Mouse (Mus musculus) adrenal gland, adult (tissue): Measurements from ENCODE around the gene Gm21970.
A peak's percentile ranks its signal among the peaks of the same experiment; 100 is the strongest.
"Not testable (repeated sequence)": the region's sequence is repeated elsewhere in the genome, so short reads cannot be mapped to it uniquely, and the experiment has no call there.

Experiments used
- DNase-seq, 2 experiments: peaks; one replicate each; pipeline ENCODE4 v3.0.0; 2022 to 2023; ENCODE audit warnings: low spot score in 1 of 2; ENCODE audit not compliant: inconsistent age in 2 of 2

Gene Gm21970

GRCm38 (mm10) chr16:91434119-91434518 lies 42.6 kb downstream of the Gm21970 start:
- no peak for DNase-seq

GRCm38 (mm10) chr16:91438081-91438480 lies 46.6 kb downstream of the Gm21970 start:
- DNase-seq: no peak

- not testable (repeated sequence) for DNase-seq
Observed at GRCm38 (mm10) chr16:91438599-91438998, 47.1 kb downstream of the Gm21970 start.

- peak; percentile 78 to 85 for DNase-seq
Observed at GRCm38 (mm10) chr16:91441366-91441765, 49.8 kb downstream of the Gm21970 start.

- DNase-seq: no peak
Observed at GRCm38 (mm10) chr16:91441811-91442240, 50.3 kb downstream of the Gm21970 start.

- no peak for DNase-seq
Observed at GRCm38 (mm10) chr16:91442446-91442845, 50.9 kb downstream of the Gm21970 start.

- no peak for DNase-seq
Observed at GRCm38 (mm10) chr16:91443211-91443611, 51.7 kb downstream of the Gm21970 start.

GRCm38 (mm10) chr16:91444847-91445246 lies 53.3 kb downstream of the Gm21970 start:
- DNase-seq: no peak

- DNase-seq: no peak
Observed at GRCm38 (mm10) chr16:91445566-91445965, 54.0 kb downstream of the Gm21970 start.

GRCm38 (mm10) chr16:91446778-91447511 lies 55.4 kb downstream of the Gm21970 start:
- DNase-seq: no peak

GRCm38 (mm10) chr16:91447512-91447900 lies 56.0 kb downstream of the Gm21970 start:
- DNase-seq: no peak

GRCm38 (mm10) chr16:91448088-91448487 lies 56.6 kb downstream of the Gm21970 start:
- no peak for DNase-seq

- no peak for DNase-seq
Observed at GRCm38 (mm10) chr16:91448895-91449294, 57.4 kb downstream of the Gm21970 start.

GRCm38 (mm10) chr16:91450137-91451064 lies 58.9 kb downstream of the Gm21970 start:
- no peak for DNase-seq

GRCm38 (mm10) chr16:91451949-91452348 lies 60.4 kb downstream of the Gm21970 start:
- DNase-seq: no peak

- DNase-seq: peak; percentile 76 to 94
Observed at GRCm38 (mm10) chr16:91452363-91452896, 60.9 kb downstream of the Gm21970 start.

- DNase-seq: no peak
Observed at GRCm38 (mm10) chr16:91455868-91456267, 64.3 kb downstream of the Gm21970 start.

GRCm38 (mm10) chr16:91458301-91458746 lies 66.8 kb downstream of the Gm21970 start:
- no peak for DNase-seq

- peak in 1 of 2 experiments; percentile 63 for DNase-seq
Observed at GRCm38 (mm10) chr16:91458976-91459375, 67.5 kb downstream of the Gm21970 start.

GRCm38 (mm10) chr16:91459396-91459795 lies 67.9 kb downstream of the Gm21970 start:
- DNase-seq: no peak

GRCm38 (mm10) chr16:91459841-91460370 lies 68.4 kb downstream of the Gm21970 start:
- DNase-seq: peak in 1 of 2 experiments; percentile 64
